12 mouse cellular contexts compared by ENCODE assay signal in the genomic region with DNA sequence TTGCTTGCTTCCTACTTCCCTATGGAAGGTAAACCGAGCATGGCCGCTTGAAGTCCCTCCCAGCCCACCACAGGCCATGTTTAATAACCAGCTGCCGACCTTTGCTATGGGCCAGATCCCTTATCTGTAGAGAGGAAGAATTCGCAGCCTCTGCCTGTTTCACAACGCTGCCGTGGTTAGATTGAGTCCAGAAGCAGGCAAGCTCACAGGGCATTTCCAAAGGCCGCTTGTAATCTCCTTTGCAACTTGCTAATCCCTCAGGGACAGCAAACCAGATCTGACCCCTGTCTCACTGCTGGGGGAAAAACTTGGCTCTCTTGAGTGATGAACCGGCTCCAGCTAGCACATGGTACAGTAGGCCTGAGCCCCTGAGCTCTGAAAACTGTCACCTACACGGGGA. TPM values are rescaled to one million over a fixed set of nuclear protein-coding genes. Genes with fewer than 3 reads are reported as not detected.
DNase-seq lines count a peak whose midpoint lies in the region; ATAC-seq lines count a peak whose summit lies in the region.
"Had no signal": no experiment of that assay in that cellular context is flagged by ENCODE, and none has a peak within 500 bp of the region (broad histone marks: within the 10 kb centered on the region; RNA-seq: fewer than 3 reads in every experiment).

No protein-coding gene starts in this region.

- no peaks in the 10 kb centered on the region for H3K36me3 ChIP-seq in hindbrain, embryonic 13.5 days
- no peaks in the 10 kb centered on the region for H3K36me3 ChIP-seq in hindbrain, embryonic 11.5 days (ENCODE audit: control insufficient read depth, insufficient read depth, low read length)
- H3K36me3 ChIP-seq in liver, embryonic 16.5 days (ENCODE audit: control insufficient read depth, insufficient read depth) = no peaks in the 10 kb centered on the region
- H3K36me3 ChIP-seq: stomach, embryonic 15.5 days had no signal

- no peak for DNase-seq in hindbrain, embryonic 11.5 days (ENCODE audit: low spot score)
- peak; percentile 63 for DNase-seq in adrenal gland, adult 2 months
- DNase-seq in frontal cortex, adult 2 months (ENCODE audit: extremely low spot score in 1 of 2, low spot score in 1 of 2) = no peak
- DNase-seq in cerebellum, adult 9-11 months = no peak
- DNase-seq: cerebellum, adult 11-12 months; lung, postnatal 14 days had no signal

- peaks cover 19% of the 10 kb centered on the region for H3K27me3 ChIP-seq in hindbrain, embryonic 13.5 days
- peaks cover 3% of the 10 kb centered on the region; the same call in 1 of the 2 replicates for H3K27me3 ChIP-seq in hindbrain, embryonic 11.5 days (ENCODE audit: control insufficient read depth, insufficient read depth, low read length)
- no peaks in the 10 kb centered on the region for H3K27me3 ChIP-seq in liver, embryonic 16.5 days (ENCODE audit: control insufficient read depth, insufficient read depth, low read depth, low read length)
- H3K27me3 ChIP-seq: stomach, embryonic 15.5 days had no signal

- 0 out of 2 replicates have a peak overlapping the region, but pooled peaks have one; percentile 8 for H3K9ac ChIP-seq in hindbrain, embryonic 13.5 days
- no peak overlapping the region for H3K9ac ChIP-seq in hindbrain, embryonic 11.5 days (ENCODE audit: low read depth, low read length)
- no peak overlapping the region for H3K9ac ChIP-seq in liver, embryonic 16.5 days (ENCODE audit: low read depth, low read length)
- H3K9ac ChIP-seq: stomach, embryonic 15.5 days had no signal

- WGBS in hindbrain, embryonic 13.5 days = 65% methylated on average over 9 of the region's 9 CpGs
- 57% methylated on average over 9 of the region's 9 CpGs for WGBS in hindbrain, embryonic 11.5 days
- 23% methylated on average over 9 of the region's 9 CpGs for WGBS in liver, embryonic 16.5 days (ENCODE audit: insufficient replicate concordance)

- H3K27ac ChIP-seq in hindbrain, embryonic 13.5 days = no peak overlapping the region
- no peak overlapping the region for H3K27ac ChIP-seq in hindbrain, embryonic 11.5 days (ENCODE audit: low read depth, low read length)
- H3K27ac ChIP-seq in liver, embryonic 16.5 days (ENCODE audit: low read length) = peak overlapping the region; percentile 70
- H3K27ac ChIP-seq: stomach, embryonic 15.5 days had no signal

- H3K4me2 ChIP-seq in hindbrain, embryonic 13.5 days = no peak overlapping the region
- H3K4me2 ChIP-seq in hindbrain, embryonic 11.5 days (replicated peaks; ENCODE audit: low read depth, low read length) = no peak overlapping the region
- H3K4me2 ChIP-seq in liver, embryonic 16.5 days (ENCODE audit: low read depth, low read length) = no peak overlapping the region
- H3K4me2 ChIP-seq: stomach, embryonic 15.5 days had no signal

- ATAC-seq in hindbrain, embryonic 13.5 days (ENCODE audit: low FRiP score) = no peak
- ATAC-seq in hindbrain, embryonic 11.5 days (ENCODE audit: low FRiP score) = no peak
- ATAC-seq in common myeloid progenitor, adult 5-6 weeks (replicated peaks; ENCODE audit: low read depth, poor library complexity, severe bottlenecking) = peak; percentile 11
- no peak for ATAC-seq in liver, embryonic 16.5 days (ENCODE audit: low read depth)
- ATAC-seq: forebrain, embryonic 14.5 days had no signal

- H3K9me3 ChIP-seq in hindbrain, embryonic 13.5 days = no peaks in the 10 kb centered on the region
- no peaks in the 10 kb centered on the region for H3K9me3 ChIP-seq in hindbrain, embryonic 11.5 days (ENCODE audit: control insufficient read depth, low read length)
- no peaks in the 10 kb centered on the region for H3K9me3 ChIP-seq in liver, embryonic 16.5 days (replicated peaks; ENCODE audit: control insufficient read depth, low read length)
- H3K9me3 ChIP-seq: stomach, embryonic 15.5 days had no signal

- peaks cover 34% of the 10 kb centered on the region for H3K4me1 ChIP-seq in hindbrain, embryonic 13.5 days (replicated peaks)
- H3K4me1 ChIP-seq in hindbrain, embryonic 11.5 days (replicated peaks; ENCODE audit: control insufficient read depth, insufficient read depth, low read length) = peaks cover 12% of the 10 kb centered on the region; the same call in 1 of the 2 replicates
- peaks cover 59% of the 10 kb centered on the region for H3K4me1 ChIP-seq in liver, embryonic 16.5 days (ENCODE audit: control insufficient read depth, low read depth, low read length)

- no peak overlapping the region for H3K4me3 ChIP-seq in hindbrain, embryonic 13.5 days
- H3K4me3 ChIP-seq in hindbrain, embryonic 11.5 days (ENCODE audit: low read depth, low read length) = no peak overlapping the region
- no peak overlapping the region for H3K4me3 ChIP-seq in liver, embryonic 16.5 days (ENCODE audit: low read depth, low read length)
- H3K4me3 ChIP-seq: stomach, embryonic 15.5 days had no signal

RNA-seq across cellular contexts. Expression of a gene that starts 3.9 kb away (rescaled TPM):
- polyA plus RNA-seq in hindbrain, embryonic 13.5 days (2015; fragmentation: Nextera tagmentation; extraction: Ambion mirVana) = 27.4 and 28.0 TPM in 2 replicates
- 20.4 and 22.6 TPM in 2 replicates for polyA plus RNA-seq in hindbrain, embryonic 11.5 days (2014; fragmentation: Nextera tagmentation; extraction: Ambion mirVana)
- total RNA-seq in adrenal gland, adult 2 months (2021) = 1,000 to 10,000 TPM; 2,436 to 2,553 TPM
- polyA plus RNA-seq in adrenal gland, adult 2 months (2012; rRNA removed) = 2,348 and 2,822 TPM in 2 replicates
- total RNA-seq in common myeloid progenitor, adult 5-6 weeks (2017) = 34.5 and 51.2 TPM in 2 replicates
- polyA plus RNA-seq in liver, embryonic 16.5 days (2015; fragmentation: Nextera tagmentation; extraction: Ambion mirVana) = 78.3 and 89.5 TPM in 2 replicates
- polyA plus RNA-seq in frontal cortex, adult 2 months (2012; rRNA removed) = 34.1 and 37.7 TPM in 2 replicates

RNA-seq across cellular contexts. Expression of a gene that starts 52.1 kb away (rescaled TPM):
- polyA plus RNA-seq in hindbrain, embryonic 13.5 days (2015; fragmentation: Nextera tagmentation; extraction: Ambion mirVana) = 0.55 and 1.1 TPM in 2 replicates
- polyA plus RNA-seq in hindbrain, embryonic 11.5 days (2014; fragmentation: Nextera tagmentation; extraction: Ambion mirVana) = 0.59 TPM in 1 of 2 replicates, not detected in the other
- under 1 TPM; 0.23 to 0.24 TPM for total RNA-seq in adrenal gland, adult 2 months (2021)
- polyA plus RNA-seq in adrenal gland, adult 2 months (2012; rRNA removed) = 0.26 and 0.50 TPM in 2 replicates
- 1.2 TPM in 1 of 2 replicates, not detected in the other for total RNA-seq in common myeloid progenitor, adult 5-6 weeks (2017)
- polyA plus RNA-seq in liver, embryonic 16.5 days (2015; fragmentation: Nextera tagmentation; extraction: Ambion mirVana) = 0.18 and 0.27 TPM in 2 replicates
- 0.22 and 0.40 TPM in 2 replicates for polyA plus RNA-seq in frontal cortex, adult 2 months (2012; rRNA removed)
- polyA plus RNA-seq: embryonic facial prominence, embryonic 11.5 days had no signal

RNA-seq across cellular contexts. Expression of a gene that starts 53.0 kb away (rescaled TPM):
- polyA plus RNA-seq in hindbrain, embryonic 13.5 days (2015; fragmentation: Nextera tagmentation; extraction: Ambion mirVana) = 1,201 and 1,293 TPM in 2 replicates
- polyA plus RNA-seq in hindbrain, embryonic 11.5 days (2014; fragmentation: Nextera tagmentation; extraction: Ambion mirVana) = 1,074 and 1,099 TPM in 2 replicates
- total RNA-seq in adrenal gland, adult 2 months (2021) = 1,000 to 10,000 TPM; 1,333 to 2,925 TPM
- 634 and 889 TPM in 2 replicates for polyA plus RNA-seq in adrenal gland, adult 2 months (2012; rRNA removed)
- 252 and 273 TPM in 2 replicates for total RNA-seq in common myeloid progenitor, adult 5-6 weeks (2017)
- 573 and 608 TPM in 2 replicates for polyA plus RNA-seq in liver, embryonic 16.5 days (2015; fragmentation: Nextera tagmentation; extraction: Ambion mirVana)
- 699 and 744 TPM in 2 replicates for polyA plus RNA-seq in frontal cortex, adult 2 months (2012; rRNA removed)

Comparison
In these comparisons a context has a peak if more than half of its experiments do, and no peak if none do; other contexts are left out.
1. RNA of a gene that starts 3.9 kb away (polyA plus RNA-seq): 2,348 to 2,822 TPM in adrenal gland, adult 2 months; 78.3 to 89.5 TPM in liver, embryonic 16.5 days, 34.1 to 37.7 TPM in frontal cortex, adult 2 months, 27.4 to 28.0 TPM in hindbrain, embryonic 13.5 days and 20.4 to 22.6 TPM in hindbrain, embryonic 11.5 days; every median in the first group is over 10 times any median in the second.